Mouse (Mus musculus) heart, embryonic 11.5 days (tissue): ENCODE measurements around the gene Chek2. TPM values are rescaled to one million over a fixed set of nuclear protein-coding genes. Genes with fewer than 3 reads are reported as not detected.
A peak's percentile ranks its signal among the peaks of the same experiment; 100 is the strongest.

Experiments used
- ATAC-seq: fragments of 200-750 bp; cut with Nextera tagmentation; replicated peaks from 2 replicates; pipeline ENCODE4 v1.8.0; 2017; ENCODE audit warnings: moderate library complexity; ENCODE audit not compliant: insufficient number of reproducible peaks, low FRiP score, low TSS enrichment
- H3K27ac ChIP-seq: fragments of 300-500 bp; sonication (generic); 2 replicates; pipeline ENCODE4 v1.5.1; 2014; ENCODE audit warnings: mild to moderate bottlenecking, low read depth, low read length
- H3K27me3 ChIP-seq: fragments of 300-500 bp; sonication (generic); 2 replicates; pipeline ENCODE4 v1.6.1; 2014; ENCODE audit warnings: mild to moderate bottlenecking, low read length, mixed read lengths; ENCODE audit not compliant: control insufficient read depth, insufficient read depth
- H3K36me3 ChIP-seq: fragments of 300-500 bp; sonication (generic); 2 replicates; pipeline ENCODE4 v1.6.1; 2014; ENCODE audit warnings: mild to moderate bottlenecking, low read length, moderate library complexity, mixed read lengths; ENCODE audit not compliant: control insufficient read depth, insufficient read depth
- H3K4me1 ChIP-seq: fragments of 300-500 bp; sonication (generic); 2 replicates; pipeline ENCODE4 v1.6.1; 2014; ENCODE audit warnings: low read length; ENCODE audit not compliant: control insufficient read depth, insufficient read depth
- H3K4me2 ChIP-seq: fragments of 300-500 bp; sonication (generic); 2 replicates; pipeline ENCODE4 v1.6.1; 2014; ENCODE audit warnings: mild to moderate bottlenecking, moderate library complexity
- H3K4me3 ChIP-seq: fragments of 300-500 bp; sonication (generic); 2 replicates; pipeline ENCODE4 v1.5.1; 2014; ENCODE audit warnings: low read depth, low read length
- H3K9ac ChIP-seq: fragments of 300-500 bp; sonication (generic); 2 replicates; pipeline ENCODE4 v1.6.1; 2014; ENCODE audit warnings: mild to moderate bottlenecking, low read depth, low read length, moderate library complexity
- H3K9me3 ChIP-seq: fragments of 300-500 bp; sonication (generic); replicated peaks from 2 replicates; pipeline ENCODE4 v1.6.1; 2016; ENCODE audit warnings: low read length; ENCODE audit not compliant: control insufficient read depth
- WGBS: fragments of 180-500 bp; shearing (Covaris S2); extraction: QIAGEN DNeasy Blood & Tissue Kit; methylation state at CpG from one replicate; pipeline ENCODE4 v1.1.7; 2014; ENCODE audit not compliant: insufficient replicate concordance; 5-methylcytosine and 5-hydroxymethylcytosine counted together
- polyA plus RNA-seq: library from polyadenylated mRNA; unstranded; fragments of >200 nt; fragmentation: Nextera tagmentation; extraction: Ambion mirVana; gene quantifications from 2 replicates; pipeline ENCODE4 v1.2.1, GENCODE M21; 2014

The Chek2 gene
- polyA plus RNA-seq, 1 experiment from 2014 or later, result 27.1 TPM

DNA sequence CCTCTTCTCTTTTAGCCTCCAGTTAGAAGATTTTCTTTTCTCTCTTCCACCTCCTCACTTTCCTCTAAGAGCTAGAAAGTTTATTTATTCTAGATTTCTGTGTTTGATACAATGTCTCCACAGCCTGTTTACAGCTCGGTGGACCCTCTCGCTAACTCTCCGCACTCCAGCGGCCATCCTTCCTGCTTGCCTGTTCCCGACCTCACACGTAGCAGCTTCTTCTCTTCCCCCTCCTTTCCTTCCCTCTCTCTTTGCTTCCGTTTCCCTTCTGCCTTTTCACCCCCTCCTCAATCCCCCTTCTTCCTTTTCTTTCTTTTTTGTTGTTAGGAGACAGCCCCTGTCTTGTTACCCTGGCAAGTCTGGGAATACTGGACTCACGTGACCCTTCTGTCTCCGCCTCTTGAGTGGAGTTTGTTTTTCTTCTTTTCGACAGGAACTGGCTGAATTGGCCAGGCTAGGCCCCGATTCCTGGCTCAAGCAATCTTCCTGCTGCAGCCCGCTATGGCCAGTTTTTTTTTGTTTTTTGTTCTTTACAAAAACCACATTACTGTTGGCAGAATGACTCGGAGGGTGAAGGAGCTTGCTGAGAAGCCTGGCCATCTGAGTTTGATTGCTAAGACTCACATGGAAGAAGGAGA is 19.4 kb downstream of the Chek2 start:
- H3K9me3 ChIP-seq, result no peaks in the 10 kb centered on the region
- no peaks in the 10 kb centered on the region for H3K27me3 ChIP-seq
- no peak; the same call in 1 of the 2 replicates for ATAC-seq
- 35% methylated on average over 13 of the region's 13 CpGs for WGBS
- H3K4me3 ChIP-seq, result peak overlapping the region; percentile 19; the same call in 1 of the 2 replicates
- peak overlapping the region; percentile 49 for H3K4me2 ChIP-seq
- peak overlapping the region; percentile 73 for H3K27ac ChIP-seq
- H3K36me3 ChIP-seq, result peaks cover 3% of the 10 kb centered on the region
- peak overlapping the region; percentile 23; the same call in 1 of the 2 replicates for H3K9ac ChIP-seq
- H3K4me1 ChIP-seq, result 0 out of 2 replicates have a peak, but pooled peaks cover 5% of the 10 kb centered on the region

DNA sequence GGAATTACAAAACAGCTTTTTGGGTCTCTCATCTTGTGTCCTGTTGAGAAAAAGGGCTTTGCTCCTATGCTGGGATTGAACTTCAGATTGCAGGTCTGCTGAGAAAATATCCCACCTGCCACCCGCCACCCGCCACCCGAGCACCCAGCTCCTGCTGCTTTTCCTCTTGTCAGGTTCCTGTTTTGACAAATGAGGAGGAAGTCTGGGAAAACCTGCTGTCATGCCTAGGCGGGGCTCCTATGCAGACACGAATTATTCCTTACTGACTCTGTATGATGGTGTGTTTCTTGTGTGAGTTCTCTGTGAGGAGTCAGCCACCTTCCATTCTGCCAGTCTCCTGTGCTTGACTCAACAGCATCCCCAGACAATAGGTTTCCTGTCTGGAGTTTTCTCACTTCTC is 20.7 kb downstream of the Chek2 start:
- no peak overlapping the region for H3K9ac ChIP-seq
- no peak overlapping the region for H3K4me2 ChIP-seq
- no peak overlapping the region for H3K4me3 ChIP-seq
- H3K27me3 ChIP-seq, result no peaks in the 10 kb centered on the region
- 82% methylated on average over 5 of the region's 5 CpGs for WGBS
- ATAC-seq, result no peak
- no peak overlapping the region for H3K27ac ChIP-seq
- no peaks in the 10 kb centered on the region for H3K9me3 ChIP-seq
- H3K4me1 ChIP-seq, result 0 out of 2 replicates have a peak, but pooled peaks cover 5% of the 10 kb centered on the region
- peaks cover 3% of the 10 kb centered on the region for H3K36me3 ChIP-seq

DNA sequence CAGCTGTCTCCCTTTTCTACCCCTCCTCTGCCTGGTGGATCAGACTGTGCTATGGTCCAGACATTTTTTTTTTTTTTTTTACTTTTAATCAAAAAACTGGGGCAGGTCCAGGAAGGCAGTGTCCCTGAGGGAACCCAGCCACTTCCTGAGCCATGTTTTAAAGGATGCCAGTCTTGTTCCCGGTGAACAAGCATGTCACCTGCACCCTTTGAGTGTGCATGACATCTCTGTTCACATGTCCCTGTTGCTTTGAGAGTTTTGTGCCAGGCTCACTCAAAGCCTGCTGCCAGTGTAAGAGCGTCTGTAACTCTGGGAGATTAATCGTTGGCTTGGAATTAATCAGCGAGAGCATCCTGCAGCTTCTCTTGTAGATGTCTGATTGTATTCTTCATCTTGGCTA is 28.7 kb downstream of the Chek2 start:
- Histone ChIP-seq H3K36me3 (peaks cover 5% of the 10 kb centered on the region; the same call in 1 of the 2 replicates), H3K9ac (no peak overlapping the region), H3K4me1 (peaks cover 5% of the 10 kb centered on the region; the same call in 1 of the 2 replicates), H3K9me3 (no peaks in the 10 kb centered on the region), H3K27ac (peak overlapping the region; percentile 54), H3K4me2 (no peak overlapping the region), H3K4me3 (no peak overlapping the region), H3K27me3 (no peaks in the 10 kb centered on the region)
- 58% methylated on average over 4 of the region's 4 CpGs for WGBS
- no peak for ATAC-seq

DNA sequence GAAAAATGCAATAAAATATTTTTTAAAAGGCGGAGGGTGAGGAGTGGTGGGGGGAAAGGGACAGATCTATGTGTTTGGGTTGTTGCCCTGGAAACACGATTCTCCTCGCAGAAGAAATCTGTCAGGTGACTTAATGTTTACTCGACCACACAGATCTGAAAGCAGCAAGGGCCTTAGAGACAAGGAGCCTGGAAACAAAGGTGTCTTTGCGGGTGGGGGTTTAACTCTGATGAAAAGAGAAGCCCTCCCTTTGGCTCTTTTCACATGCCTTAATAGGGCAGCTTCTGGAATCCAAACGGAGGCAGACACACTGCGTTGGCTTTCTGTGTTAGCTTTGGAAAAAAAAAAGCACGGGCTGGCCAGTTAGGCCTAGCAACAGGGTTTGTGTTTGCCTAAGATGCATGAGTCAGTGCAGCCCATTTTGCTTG is 29.5 kb downstream of the Chek2 start:
- Histone ChIP-seq H3K4me2 (no peak overlapping the region), H3K36me3 (peaks cover 3% of the 10 kb centered on the region; the same call in 1 of the 2 replicates), H3K27ac (peak overlapping the region; percentile 7; the same call in 1 of the 2 replicates), H3K4me3 (no peak overlapping the region), H3K9me3 (no peaks in the 10 kb centered on the region), H3K9ac (no peak overlapping the region), H3K4me1 (peaks cover 5% of the 10 kb centered on the region; the same call in 1 of the 2 replicates), H3K27me3 (no peaks in the 10 kb centered on the region)
- no peak for ATAC-seq
- 59% methylated on average over 8 of the region's 8 CpGs for WGBS

GRCm38 (mm10) chr5:110873160-110873559 is 33.4 kb downstream of the Chek2 start:
- Histone ChIP-seq H3K4me2 (no peak overlapping the region), H3K27me3 (no peaks in the 10 kb centered on the region), H3K27ac (no peak overlapping the region), H3K36me3 (no peaks in the 10 kb centered on the region; the same call in 1 of the 2 replicates), H3K4me1 (peaks cover 11% of the 10 kb centered on the region), H3K9me3 (no peaks in the 10 kb centered on the region), H3K9ac (no peak overlapping the region), H3K4me3 (no peak overlapping the region)
- WGBS, result 96% methylated on average over 6 of the region's 6 CpGs
- ATAC-seq, result no peak

DNA sequence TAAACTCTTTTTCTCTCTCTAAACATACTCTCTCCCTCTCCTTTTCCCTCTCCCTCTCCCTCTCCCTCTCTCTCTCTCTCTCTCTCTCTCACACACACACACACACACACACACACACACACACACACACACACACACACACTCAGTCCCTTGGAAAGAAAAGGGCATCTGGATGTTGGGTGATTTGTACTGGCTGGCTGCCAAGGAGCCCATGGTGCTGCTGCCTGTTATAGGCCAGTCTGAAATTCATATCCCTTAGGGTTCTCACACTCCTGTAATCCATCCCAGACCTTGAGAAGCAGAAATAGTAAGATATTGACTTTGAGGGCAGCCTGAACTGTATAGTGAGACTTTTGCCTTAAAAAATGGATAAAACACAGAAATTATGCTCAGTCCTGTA is 34.9 kb downstream of the Chek2 start:
- no peak for ATAC-seq
- no peak overlapping the region for H3K9ac ChIP-seq
- no peak overlapping the region for H3K4me3 ChIP-seq
- no peak overlapping the region for H3K27ac ChIP-seq
- no peaks in the 10 kb centered on the region for H3K9me3 ChIP-seq
- no peak overlapping the region for H3K4me2 ChIP-seq
- H3K27me3 ChIP-seq, result no peaks in the 10 kb centered on the region
- H3K36me3 ChIP-seq, result no peaks in the 10 kb centered on the region; the same call in 1 of the 2 replicates
- peaks cover 6% of the 10 kb centered on the region for H3K4me1 ChIP-seq

DNA sequence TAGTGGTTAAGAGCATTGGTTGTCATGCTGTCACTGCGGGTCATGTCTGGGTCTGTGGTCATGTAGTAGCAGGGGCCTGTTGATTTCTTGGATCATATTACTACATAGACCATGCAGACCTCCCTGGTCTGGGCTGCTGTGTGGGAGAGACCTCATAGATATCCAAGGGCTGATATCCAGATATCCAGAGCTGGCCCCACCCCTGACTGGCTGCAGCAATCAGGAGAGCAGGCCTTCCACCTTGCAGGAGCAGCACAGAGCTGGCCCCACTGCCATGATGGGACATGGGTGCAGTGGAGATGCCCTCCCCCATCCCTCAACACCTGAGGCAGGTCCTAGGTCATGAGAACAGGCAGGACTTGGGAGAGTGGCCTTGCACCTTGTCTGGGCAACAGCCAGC is 35.5 kb downstream of the Chek2 start:
- no peak for ATAC-seq
- H3K9ac ChIP-seq, result no peak overlapping the region
- H3K4me2 ChIP-seq, result no peak overlapping the region
- no peak overlapping the region for H3K4me3 ChIP-seq
- H3K27ac ChIP-seq, result peak overlapping the region; percentile 10; the same call in 1 of the 2 replicates
- H3K36me3 ChIP-seq, result no peaks in the 10 kb centered on the region; the same call in 1 of the 2 replicates
- WGBS, result 92% methylated on average over 1 of the region's 1 CpGs
- H3K27me3 ChIP-seq, result no peaks in the 10 kb centered on the region
- no peaks in the 10 kb centered on the region for H3K9me3 ChIP-seq
- H3K4me1 ChIP-seq, result peaks cover 6% of the 10 kb centered on the region

DNA sequence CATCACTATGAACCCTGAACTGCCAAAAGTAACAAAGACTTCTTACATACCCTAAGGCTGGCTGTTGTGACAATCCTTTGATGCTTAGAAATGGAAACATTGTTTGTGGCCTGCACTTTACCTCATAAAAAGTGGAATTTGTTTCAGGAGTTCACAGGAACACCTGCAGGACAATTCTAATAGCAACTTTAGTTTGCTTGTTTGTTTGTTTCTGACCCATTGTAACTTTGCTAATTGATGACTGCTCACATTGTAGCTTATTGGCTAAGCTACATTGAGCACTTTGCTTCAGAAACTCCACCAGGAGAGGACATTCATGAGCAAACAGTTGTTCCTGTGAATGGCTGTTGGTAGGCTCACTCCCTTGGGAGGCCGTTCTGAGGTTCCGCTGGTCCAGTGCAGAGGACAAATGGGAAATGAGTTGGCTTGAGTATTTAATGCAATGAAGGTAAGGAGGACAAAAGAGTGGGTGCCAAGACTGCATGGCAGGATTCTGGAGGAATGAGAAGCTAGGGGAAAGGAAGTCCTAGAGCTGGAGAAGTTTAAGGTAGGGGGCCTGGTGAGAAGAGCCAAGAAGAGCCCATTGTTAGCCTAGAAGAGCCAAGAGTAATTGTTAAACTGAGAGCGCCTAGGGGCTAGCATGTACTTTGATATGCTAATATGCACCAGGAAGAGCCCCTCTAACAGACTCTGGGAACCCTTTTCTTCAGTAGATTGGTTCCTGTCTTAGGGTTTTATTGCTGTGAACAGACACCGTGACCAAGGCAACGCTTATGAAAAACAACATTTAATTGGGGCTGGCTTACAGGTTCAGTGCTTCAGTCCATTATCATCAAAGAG is 38.1 kb downstream of the Chek2 start:
- Histone ChIP-seq H3K4me3 (no peak overlapping the region), H3K9me3 (no peaks in the 10 kb centered on the region), H3K27me3 (no peaks in the 10 kb centered on the region), H3K4me2 (no peak overlapping the region), H3K27ac (no peak overlapping the region), H3K9ac (no peak overlapping the region), H3K36me3 (no peaks in the 10 kb centered on the region), H3K4me1 (peaks cover 6% of the 10 kb centered on the region)
- WGBS, result 86% methylated on average over 5 of the region's 5 CpGs
- no peak for ATAC-seq
